Mouse (Mus musculus): ENCODE results near the gene Lmo2. TPM values are rescaled to one million over a fixed set of nuclear protein-coding genes. Genes with fewer than 3 reads are reported as not detected.
"Not testable (repeated sequence)": the region's sequence is repeated elsewhere in the genome, so short reads cannot be mapped to it uniquely, and the experiment has no call there.

Gene Lmo2
- total RNA-seq, 1 experiment from 2014 or later: 31.9 TPM

DNA sequence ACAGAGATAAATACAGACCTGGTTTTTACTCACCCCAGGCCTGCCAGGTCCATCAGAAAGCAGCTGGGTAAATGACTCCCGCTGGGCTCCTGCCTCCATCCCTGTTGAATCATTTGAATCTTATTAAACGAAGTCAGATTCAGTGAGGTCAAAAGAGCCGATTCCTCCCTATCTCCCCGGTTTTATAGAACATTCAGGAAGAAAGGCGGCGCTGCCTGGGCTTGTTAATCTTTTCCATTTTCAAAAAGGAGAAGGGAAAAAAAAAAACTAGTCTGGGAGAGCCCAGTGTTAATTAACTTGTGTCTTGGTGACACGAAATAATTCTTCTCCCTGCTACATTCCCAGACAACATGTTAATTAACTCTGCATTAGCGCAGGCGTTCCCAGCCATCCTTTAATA is 19.9 kb downstream of the Lmo2 start:
- DNase-seq: no peak

DNA sequence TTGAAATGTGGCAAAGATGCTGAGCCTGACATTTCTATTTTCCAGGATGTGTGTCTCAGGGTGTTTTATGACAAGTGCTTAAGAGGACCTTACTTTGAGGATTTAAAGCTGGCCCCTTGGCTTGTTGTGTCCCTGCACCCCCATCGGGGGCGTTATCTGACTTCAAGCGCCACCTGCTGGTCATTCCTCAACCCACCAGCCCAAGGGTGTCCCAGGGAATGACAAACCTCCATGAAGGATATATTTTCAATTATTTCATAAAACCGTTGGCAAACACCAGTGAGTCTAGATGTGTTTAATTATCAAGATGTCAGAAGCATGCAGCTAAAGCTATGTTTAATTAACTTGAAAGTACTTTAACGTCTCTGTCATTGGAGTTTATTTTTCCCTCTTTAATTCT is 24.5 kb downstream of the Lmo2 start:
- peak; percentile 86 for DNase-seq

DNA sequence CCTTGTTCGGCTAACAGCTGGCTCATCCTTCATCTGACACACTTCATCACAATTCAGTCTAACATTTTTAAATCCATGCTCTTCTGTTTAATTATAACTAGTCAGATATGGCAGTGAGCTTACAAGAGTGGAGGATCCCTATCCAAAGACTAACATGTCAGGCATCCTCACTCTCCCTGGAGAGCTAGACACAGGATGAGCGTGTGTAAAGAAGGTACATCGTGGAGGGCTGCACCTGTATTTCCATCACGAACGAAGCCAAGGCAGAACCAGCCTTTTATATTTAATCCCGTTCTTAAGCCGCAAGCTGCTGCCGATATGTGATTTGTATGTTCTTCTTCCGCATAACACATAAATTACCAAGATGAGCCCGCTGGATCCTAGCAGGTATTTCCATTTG is 25.4 kb downstream of the Lmo2 start:
- DNase-seq: no peak

DNA sequence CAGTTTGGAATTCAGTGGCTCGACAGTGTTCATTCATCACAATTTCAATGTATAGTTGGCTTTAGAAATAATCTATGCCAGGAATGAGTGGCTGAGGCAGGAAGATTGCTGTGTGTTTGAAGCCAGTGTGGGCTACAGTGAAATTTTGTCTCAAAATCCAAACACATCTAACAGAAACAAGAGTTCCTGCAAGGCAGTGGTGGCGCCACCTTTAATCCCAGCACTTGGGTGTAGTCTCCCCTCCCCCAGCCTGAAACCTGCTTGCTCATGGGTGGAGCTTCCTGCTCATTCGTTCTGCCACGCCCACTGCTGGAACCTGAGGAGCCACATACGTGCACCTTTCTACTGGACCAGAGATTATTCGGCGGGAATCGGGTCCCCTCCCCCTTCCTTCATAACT is 29.8 kb downstream of the Lmo2 start:
- DNase-seq: not testable (repeated sequence)

DNA sequence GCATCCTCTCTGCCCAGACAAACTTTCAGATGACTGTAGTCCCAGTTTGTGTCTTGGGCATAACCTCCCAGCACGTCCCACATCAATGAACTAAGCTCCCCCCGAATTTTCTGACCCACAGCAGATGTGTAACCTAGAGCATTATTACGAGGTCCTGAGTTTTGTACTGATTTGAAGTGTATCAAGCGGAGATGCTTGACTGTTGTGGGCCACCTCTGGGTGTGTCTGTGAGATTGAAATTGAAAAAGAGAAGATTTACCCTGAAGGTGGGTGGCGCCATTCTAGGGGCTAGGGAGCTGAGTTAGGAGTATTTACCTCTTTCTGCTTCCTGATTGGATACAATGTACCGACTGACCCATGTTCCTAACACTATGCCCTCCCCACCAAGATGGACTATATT is 31.9 kb downstream of the Lmo2 start:
- no peak for DNase-seq

DNA sequence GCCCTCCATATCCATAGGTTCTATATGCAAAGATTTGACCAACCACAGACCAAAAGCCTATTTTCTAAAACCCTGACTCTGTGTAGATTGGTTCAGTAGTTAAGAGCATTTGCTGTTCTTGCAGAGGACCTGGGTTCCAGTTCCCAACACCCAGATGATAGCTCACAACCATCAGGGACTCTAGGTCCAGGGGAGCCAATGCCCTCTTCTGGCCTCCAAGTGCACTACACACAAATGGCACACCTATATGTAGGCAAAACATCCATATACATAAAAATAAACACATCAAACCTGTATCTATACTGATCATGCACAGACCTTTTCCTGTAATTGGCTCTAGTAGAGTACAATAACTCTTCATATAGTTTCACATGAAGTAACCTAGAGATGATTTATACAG is 33.5 kb downstream of the Lmo2 start:
- DNase-seq: no peak

DNA sequence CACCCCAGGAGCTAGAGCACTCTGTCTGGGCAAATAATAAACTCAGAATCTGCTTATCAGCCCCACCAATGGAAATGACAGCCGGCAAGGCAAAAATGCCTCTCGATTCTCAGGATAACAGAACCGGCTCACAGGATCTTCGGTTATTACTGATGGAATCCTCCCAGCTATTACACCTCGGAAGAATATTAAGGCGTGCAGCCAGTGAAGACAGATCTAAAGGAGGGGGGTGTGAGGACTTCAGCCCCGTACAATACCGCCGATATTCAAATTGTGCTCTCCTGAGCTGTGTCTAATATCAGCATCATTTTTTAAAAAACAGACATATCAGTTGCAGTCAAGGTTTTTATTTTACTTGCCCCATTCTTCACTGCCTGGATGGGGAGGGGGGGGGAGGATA is 34.4 kb downstream of the Lmo2 start:
- DNase-seq: no peak

DNA sequence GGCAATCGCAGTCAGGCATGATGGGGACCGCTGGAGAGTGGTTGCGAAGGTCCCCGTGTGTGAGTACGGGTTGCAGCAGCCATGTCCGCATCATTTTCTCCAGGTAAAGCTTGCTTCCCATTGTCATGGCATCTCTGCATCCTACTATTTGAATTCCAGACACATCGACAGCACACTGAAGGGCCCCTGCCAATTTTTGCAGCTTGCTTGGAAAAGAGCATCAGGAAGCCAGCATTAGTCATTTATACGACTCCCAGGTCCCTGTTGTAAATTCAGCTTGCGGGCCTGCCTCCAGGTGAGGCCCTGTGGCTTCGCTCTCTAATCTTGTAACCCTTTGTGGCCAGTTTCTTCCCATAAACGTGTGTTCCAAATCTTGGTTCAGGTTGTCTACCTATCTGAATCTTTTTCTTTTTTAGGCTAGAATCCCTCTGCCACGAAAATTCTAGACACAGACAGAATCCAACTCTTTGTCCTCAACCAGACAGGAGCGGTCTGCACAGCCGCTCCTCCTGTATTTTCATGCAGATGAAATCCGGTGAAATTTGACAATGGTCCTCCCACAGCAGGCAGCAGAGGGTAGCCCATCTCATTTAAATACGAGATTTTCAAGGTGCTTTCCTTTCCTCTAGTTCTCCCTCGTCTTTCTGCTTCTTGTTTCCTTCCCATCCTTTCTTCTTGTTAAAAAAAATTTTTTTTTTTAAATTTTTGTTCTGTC is 35.0 kb downstream of the Lmo2 start:
- DNase-seq: no peak

DNA sequence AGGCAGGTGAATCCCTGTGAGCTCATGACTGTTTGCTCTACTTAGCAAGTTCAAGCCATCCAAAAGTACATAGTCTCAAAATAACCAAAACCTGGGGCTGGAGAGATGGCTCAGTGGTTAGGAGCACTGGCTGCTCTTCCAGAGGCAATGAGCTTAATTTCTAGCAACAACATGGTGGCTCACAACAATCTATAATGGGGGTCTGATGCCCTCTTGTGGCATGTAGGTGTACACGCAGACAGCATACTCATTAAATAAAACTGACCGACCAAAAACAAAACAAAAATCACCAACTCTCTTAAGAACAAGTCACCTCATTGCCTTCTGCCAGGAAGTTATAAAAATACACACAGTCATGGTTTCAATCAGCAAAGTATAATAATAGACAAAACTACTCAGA is 43.3 kb downstream of the Lmo2 start:
- DNase-seq: no peak

DNA sequence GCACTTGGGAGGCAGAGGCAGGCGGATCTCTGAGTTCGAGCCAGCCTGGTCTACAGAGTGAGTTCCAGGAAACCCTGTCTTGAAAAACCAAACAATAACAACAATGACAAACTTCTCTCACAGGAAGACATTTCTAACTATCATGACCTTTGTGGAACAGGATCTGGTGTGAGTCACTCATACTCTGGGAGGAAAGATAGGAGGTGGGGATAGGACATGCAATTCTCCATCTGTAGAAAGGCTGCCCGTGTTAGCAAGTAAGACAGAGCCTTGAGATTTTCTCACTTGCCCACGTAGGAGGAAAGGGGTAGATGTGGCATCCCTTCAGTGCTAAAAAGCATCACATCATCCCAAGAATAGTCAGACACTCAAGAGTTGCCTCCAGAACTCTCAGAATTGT is 44.1 kb downstream of the Lmo2 start:
- DNase-seq: no peak

DNA sequence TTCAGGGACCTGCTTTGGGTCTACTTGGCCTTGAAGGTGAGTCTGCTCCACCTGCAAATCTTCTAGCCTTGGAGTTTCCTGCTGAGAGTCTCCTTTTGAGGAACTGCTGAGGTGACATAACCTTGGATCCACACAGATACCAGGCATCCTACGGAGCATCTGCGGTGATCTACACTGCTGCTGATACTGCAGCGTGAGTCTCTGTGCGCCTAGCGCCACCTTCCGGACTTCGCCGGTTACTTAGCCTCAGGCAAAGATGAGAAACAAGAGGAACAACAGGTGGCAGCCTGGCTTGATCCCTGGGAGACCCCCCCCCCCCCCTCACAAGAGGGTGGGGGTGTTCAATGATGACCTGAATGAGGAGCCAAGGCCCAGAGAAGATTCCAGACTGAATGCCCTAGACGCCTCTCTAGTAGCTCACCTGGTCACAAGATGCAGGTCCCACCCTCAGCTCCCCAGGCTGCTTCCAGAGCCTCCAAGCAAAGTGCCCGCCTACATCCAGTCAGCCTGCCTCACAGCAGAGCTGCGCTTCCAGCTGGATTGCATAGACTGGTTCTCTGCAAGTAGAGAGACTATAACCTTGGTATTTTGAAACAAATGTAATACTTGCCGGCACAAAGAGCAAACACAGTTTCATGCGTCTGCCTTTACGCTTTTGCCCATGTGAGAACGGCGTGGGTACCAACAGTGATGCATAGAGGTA is 45.1 kb downstream of the Lmo2 start:
- DNase-seq: peak; percentile 63

DNA sequence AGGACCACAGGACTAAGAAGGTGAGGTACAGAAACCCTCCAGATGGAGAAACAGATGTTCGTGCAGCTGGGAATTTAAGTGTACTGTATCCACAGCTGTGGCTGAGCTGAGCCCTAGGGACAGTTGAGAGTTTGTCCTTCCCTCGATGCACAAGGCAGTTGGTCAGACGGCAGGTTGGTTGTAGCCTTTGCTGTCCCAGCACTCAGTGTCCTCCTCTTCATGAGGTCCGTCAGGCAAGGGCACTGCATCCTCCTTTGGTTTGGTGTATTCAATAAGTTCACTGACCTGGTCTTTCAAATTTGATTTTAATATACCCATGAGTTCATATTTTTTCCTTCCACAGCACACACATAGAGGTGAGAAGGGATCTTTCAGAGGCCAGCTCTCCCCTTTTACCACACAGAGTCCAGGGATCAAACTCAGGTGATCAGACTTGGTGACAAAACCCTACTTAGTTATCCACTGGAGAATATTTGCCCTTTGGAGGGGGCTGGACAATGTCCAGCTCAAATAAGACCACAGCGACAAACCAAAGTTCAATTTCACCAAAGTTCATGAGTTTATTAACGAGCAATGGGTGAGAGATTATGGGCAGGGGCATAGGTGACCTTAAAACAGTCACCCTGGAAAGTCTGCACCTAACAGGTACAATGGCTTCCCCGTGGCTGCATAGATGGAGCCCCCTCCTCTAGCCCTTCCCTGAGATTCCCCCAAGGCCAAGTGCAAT is 50.2 kb downstream of the Lmo2 start:
- DNase-seq: no peak

DNA sequence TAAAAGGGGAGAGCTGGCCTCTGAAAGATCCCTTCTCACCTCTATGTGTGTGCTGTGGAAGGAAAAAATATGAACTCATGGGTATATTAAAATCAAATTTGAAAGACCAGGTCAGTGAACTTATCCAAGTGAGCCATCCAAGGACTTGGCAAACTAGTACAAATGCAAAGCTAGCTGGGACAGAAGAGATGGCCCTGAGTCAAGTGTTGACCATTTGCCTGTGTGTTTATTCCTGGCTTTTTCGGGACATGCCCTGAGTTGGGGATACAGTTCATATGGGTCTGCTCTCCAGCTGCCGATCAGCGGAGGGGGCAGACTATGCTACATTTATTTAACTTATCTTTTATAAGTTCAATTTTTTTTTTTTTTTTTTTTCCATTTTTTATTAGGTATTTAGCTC is 51.1 kb downstream of the Lmo2 start:
- DNase-seq: not testable (repeated sequence)

DNA sequence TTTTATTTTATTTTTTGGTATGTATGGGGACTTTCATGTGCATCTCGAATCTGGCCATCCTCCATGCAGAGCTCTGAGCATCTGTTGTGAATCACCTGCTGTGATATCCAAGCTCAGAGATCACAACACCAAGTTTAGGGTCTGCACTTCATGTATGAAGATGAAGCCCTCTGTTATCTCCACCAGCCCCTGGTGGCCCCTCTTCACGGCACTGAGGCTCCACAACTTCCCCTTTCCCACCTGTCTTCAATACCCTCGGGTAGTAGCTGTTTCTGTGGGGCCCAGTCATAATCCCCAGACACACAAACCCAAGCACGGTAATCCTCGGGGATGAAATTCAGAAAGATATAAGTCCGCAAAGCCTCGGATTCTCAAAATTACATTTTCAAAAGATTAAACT is 65.3 kb downstream of the Lmo2 start:
- no peak for DNase-seq

DNA sequence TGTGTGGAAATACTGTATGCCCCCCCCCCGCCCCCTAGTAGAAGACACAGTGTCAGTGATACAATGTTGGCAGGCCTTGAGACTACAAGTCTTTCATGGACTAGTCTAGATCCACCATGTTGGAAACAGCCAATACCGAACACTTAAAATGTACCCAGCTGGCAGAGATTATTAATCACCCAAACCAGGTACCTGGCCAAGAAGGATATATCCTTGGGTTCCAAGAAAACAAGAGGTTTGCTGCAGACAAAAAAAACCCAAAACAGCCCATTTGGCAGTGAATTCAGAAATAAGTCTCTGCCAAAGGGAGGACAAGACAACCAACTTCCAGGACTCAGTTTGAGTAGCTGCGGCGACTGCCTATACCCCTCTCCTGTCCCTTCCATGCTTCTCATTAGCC is 66.9 kb downstream of the Lmo2 start:
- no peak for DNase-seq

DNA sequence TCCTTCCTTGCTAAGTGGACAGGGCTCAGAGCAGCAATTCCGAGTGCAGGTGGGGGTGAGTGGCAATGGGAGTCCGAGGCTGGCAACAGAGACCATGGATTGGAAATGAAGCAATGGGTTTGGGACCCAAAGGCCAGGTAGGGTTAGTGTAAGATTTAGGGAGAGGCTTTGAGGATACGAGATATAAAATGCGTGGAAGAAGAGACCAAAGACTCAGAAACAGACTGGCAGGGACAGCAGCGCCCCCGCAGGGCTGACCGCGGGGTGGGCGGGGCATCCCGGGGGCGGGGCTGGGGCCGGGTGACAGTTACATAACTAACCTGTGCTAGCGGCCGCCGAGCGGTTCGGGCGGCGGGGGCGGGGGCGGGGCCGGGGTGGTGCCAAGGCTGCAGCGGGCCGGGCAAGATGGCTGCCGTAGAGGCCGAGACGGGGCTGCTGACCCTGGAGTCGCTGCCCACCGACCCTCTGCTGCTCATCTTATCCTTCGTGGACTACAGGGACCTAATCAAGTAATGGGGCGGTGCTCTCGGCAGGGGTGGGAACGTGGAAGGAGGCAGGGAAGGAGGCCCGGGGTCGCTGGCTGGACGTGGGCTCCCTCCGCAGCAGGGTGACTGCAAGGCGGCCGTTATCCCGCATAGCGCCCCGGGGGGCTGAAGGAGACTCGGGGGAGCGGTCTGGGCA is 69.8 kb downstream of the Lmo2 start, which contains the start of gene Fbxo3:
Gene Fbxo3, plus strand, starts transcription at position 264 of the 681 bp plus-strand sequence.
- peak; percentile 92 for DNase-seq

DNA sequence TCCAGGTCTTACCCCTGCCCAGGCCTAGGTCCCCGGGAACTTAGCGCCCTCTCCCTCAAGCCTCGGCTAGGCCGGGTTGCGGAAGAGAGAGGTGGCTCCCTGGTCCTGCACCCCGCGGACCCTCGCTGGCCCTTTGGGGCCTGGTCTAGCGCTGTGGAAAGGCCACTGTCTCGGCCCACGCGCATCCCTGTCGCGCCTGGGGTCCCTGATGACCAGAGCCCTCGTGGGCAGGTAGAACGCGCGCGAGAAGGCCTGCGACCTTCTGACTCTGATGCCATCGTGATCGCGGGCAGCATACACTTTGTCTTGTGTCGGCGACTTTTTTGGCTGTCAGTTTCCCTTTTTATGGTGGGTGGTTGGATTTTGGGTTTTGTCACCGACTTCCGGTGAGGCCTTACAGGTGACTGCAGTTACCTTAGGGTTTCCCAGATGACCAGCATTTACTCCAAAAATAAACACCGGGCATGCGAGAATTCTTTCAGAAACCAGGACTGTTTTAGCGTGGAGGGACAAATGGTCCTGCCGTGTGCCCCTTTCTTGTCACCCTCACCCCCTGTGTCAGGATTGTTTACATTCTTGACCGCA is 70.4 kb downstream of the Lmo2 start, which contains the start of gene 4931422A03Rik:
Gene 4931422A03Rik, minus strand, starts transcription at position 223 of the 585 bp plus-strand sequence.
- no peak for DNase-seq

DNA sequence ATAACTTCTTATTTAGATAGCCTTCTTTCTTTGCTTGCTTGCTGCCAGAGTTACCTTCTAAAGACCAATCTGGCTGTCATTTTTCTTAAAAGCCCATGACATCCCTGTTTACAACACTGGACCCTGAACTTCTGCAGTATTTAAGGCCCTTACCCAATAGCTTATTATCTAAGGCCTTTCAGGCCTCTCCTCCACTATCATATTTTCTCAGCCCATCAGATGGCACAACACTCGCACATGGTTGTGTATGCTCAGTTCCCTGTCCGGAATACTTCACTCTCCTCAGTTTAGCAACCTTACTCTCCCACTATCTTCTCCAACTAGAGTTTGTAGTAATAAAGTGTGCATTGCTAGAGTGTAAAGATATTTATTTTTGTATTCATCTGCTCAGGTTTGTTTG is 71.3 kb downstream of the Lmo2 start:
- no peak for DNase-seq

DNA sequence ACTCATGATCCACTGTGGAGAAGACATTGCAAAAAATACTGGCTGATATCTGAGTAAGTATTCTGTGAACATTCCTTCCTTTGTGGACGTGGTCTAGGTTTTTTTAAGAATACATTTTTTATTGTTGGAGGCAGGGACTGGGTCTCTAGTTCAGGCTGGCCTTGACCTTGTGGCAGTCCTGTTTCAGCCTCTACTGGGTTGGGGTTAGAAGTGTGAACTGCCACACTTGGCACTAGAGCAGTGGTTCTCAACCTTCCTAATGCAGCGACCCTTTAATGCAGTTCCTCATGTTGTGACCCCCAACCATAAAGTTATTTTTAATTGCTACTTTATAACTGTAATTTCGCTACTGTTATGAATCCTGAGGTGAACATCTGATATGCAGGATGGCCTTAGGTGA is 72.6 kb downstream of the Lmo2 start:
- no peak for DNase-seq

All from adrenal gland, postnatal 25 days (tissue).